Mouse (Mus musculus): Measurements from ENCODE around the gene Ctnnal1.
"Not testable (repeated sequence)": the region's sequence is repeated elsewhere in the genome, so short reads cannot be mapped to it uniquely, and the experiment has no call there.

Ctnnal1 gene

GRCm38 (mm10) chr4:56865003-56865511, at the start of gene Ctnnal1:
Gene Ctnnal1, minus strand, starts transcription at chr4:56865188.
- DNase-seq (ENCODE audit: low spot score), result peak; percentile 83

GRCm38 (mm10) chr4:56914761-56915160, 49.8 kb upstream of the Ctnnal1 start:
- DNase-seq (ENCODE audit: low spot score), result no peak

DNA sequence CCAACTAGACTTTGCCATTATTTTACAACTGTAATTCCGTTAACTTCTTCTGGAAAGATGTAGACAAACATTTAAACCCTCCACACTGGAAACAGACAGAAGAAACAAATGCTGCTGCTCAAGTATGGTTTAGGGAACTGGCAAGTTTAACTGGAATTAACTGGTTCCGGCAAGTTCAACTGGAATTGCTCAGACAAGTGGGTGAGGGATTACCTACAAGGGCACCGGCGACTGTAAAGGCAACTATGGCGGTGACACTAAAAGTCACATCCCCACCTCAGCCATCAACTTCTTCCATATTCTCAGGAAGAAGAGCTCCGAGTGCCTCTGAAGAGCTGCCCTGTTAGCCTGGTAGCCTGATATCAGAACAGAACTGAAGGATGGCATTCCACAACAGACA, 49.4 kb upstream of the Ctnnal1 start:
- DNase-seq (ENCODE audit: low spot score), result no peak

GRCm38 (mm10) chr4:56912382-56913001, 47.5 kb upstream of the Ctnnal1 start:
- no peak for DNase-seq (ENCODE audit: low spot score)

GRCm38 (mm10) chr4:56909568-56909967, 44.6 kb upstream of the Ctnnal1 start:
- DNase-seq (ENCODE audit: low spot score), result no peak

DNA sequence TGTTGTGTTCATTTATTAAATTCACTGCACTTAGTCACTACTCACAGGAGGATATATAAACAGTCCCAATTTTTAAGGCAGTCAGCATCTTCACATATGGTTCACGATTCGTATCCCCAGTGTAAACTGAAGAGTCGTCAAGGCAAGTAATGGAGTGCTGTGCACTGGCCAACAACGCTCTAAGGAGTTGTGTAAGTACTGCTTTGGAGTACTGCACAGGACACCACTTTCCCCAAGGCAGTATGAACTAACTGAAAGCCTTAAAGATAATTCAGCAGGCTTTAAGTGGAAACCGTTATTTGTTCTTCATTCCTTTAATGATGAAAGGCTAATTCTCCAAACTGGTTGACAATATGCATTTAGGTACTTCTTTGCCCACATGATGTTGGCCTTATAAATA, 42.7 kb upstream of the Ctnnal1 start:
- no peak for DNase-seq (ENCODE audit: low spot score)

GRCm38 (mm10) chr4:56906926-56907325, 41.9 kb upstream of the Ctnnal1 start:
- no peak for DNase-seq (ENCODE audit: low spot score)

- no peak for DNase-seq (ENCODE audit: low spot score)
These were observed 40.5 kb upstream of the Ctnnal1 start for GRCm38 (mm10) chr4:56905507-56905906.

GRCm38 (mm10) chr4:56901671-56902070, 36.7 kb upstream of the Ctnnal1 start:
- no peak for DNase-seq (ENCODE audit: low spot score)

- no peak for DNase-seq (ENCODE audit: low spot score)
These were observed 34.2 kb upstream of the Ctnnal1 start for GRCm38 (mm10) chr4:56899216-56899615.

- DNase-seq (ENCODE audit: low spot score), result no peak
These were observed 32.5 kb upstream of the Ctnnal1 start for GRCm38 (mm10) chr4:56897511-56897910.

- no peak for DNase-seq (ENCODE audit: low spot score)
These were observed 29.2 kb upstream of the Ctnnal1 start for GRCm38 (mm10) chr4:56894196-56894595.

DNA sequence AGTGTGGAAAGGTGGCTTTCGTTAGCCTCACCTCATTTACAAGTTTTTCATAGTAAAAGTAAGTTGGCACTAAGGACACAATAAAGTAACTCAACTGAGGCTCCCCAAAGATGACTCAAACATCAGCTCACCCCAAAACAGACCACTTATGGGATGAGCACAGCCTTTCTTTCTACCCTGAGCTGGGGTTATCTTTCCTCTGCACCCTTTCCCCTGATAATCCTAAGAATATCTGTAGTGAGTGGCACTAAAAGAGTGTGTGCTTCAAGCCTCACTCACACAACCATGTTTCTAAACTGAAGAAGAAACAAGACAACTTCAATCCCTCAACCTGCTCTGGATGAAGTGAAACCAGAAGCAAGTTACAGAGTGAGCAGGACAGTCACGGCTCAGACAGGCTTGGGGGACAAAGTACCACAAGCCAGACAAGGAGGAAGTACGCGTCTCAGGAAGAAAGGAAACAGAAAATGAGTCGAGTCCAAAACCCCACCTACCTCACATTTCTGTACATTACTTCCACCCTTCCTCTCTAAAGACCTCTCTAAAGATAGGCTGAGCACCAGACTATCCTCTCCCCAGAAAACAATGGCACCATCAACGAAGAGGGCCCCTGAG, 27.6 kb upstream of the Ctnnal1 start:
- DNase-seq (ENCODE audit: low spot score), result no peak

- no peak for DNase-seq (ENCODE audit: low spot score)
These were observed 23.5 kb upstream of the Ctnnal1 start for GRCm38 (mm10) chr4:56888483-56888882.

- DNase-seq (ENCODE audit: low spot score), result no peak
These were observed 21.4 kb upstream of the Ctnnal1 start for GRCm38 (mm10) chr4:56886286-56886979.

DNA sequence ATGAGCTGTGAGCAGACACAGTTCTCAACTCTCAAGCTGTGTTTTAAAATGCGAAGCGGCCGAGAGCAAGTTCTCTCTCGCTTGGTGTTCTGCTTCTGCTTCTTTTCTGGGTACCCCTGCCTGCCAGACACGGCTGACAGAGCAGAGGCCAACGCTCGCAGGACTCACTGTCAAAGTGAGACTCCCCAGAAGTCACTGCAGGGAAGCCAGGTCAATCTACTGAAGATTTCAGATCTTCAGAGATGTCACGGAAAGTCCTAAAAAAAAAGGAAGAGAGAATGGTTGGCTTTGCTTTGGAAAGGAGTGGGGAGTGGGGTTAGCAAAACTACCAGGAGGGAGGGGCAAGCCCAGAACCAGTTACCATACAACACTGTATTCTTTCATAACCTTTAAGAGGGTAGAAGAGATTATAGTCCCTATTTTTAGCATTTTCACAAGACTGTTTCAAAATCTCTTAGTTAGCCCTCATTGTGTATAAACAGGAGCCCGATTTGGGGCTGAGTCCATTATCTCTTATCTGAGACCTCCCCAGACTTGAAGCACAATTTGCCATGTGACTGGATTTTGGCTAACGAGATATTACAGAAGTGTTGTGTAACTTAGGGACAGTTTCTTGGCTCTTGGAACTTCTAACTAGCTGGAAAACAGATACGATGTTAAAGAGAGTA, 15.2 kb upstream of the Ctnnal1 start:
- DNase-seq (ENCODE audit: low spot score), result no peak

DNA sequence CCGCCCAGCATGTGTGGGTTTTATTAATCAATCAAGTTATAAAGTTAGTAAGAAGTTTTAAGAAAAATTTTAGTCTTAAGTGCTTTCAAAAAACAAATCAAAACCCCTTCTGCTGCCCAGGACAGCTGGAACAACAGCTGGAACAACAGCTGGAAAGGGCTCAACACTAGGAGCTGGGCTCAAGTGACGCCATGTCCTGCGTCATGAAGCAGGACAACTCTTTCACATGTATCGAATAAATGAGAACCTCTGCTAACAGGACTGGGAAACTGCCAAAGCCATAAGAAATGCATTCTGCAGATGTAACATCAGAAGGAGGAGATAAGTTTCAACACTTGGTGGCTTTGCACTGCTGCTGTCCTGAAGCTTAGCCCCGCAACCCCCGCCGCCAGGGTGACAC, 14.0 kb upstream of the Ctnnal1 start:
- no peak for DNase-seq (ENCODE audit: low spot score)

GRCm38 (mm10) chr4:56870541-56870940, 5.6 kb upstream of the Ctnnal1 start:
- DNase-seq (ENCODE audit: low spot score), result not testable (repeated sequence)

DNA sequence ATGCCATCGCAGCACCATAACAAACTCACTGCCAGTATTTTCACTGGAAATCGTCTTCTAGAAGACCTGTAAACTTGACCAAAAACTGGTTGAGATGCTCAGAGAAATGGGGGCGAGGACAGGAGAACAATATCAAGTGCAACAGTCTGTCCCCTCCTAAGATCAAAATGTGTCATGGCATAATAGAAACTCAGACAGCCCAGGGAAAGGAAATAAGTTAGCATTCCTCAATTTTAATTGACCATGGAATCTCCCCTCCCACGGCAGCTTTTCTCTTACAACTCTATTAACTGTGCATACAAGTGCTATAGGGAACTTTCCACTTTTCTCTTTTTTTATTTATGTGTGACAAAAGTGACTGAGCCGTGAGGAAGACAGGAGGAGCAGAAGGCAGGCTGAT, 2.8 kb upstream of the Ctnnal1 start:
- no peak for DNase-seq (ENCODE audit: low spot score)

GRCm38 (mm10) chr4:56865971-56866370, 983 bp upstream of the Ctnnal1 start:
- peak; percentile 16 for DNase-seq (ENCODE audit: low spot score)

DNA sequence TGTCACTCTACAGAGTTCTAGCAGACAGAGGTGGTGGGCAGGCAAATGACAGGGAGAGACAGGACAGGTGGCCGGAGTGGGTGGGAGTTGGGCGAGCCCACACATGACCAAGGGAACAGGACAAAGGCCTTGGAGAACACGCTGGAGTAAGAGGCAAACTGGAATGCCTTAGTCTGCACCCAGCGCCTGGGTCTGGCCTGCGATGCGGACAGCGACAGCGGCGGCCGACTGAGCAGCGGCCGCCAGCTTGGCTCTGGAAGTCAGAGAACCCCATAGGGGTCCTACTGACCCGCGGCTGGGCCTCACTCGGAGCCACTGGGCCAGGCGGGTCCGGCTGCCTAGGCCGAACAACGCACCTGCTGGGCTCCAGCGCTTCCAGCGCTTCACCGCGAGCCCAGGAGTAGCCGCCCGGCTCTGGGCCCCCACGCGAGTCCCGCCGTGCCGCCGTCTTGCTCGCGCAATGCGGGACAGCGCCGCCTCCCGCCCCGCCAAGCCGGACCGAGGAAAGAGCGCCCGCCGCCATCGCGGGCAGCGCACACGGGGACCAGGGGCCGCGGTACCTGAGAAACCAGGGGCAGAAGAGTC, 479 bp downstream of the Ctnnal1 start:
- DNase-seq (ENCODE audit: low spot score), result peak; percentile 27

- peak; percentile 54 for DNase-seq (ENCODE audit: low spot score)
These were observed 972 bp downstream of the Ctnnal1 start for GRCm38 (mm10) chr4:56864016-56864415.

Data from left cerebral cortex, adult 11 months (tissue).